Mouse (Mus musculus) myocyte (in vitro differentiated cells): ENCODE data around the gene Armh3. TPM values are rescaled to one million over a fixed set of nuclear protein-coding genes. Genes with fewer than 3 reads are reported as not detected.

Experiments used
- H3K27me3 ChIP-seq: one replicate; pipeline ENCODE4 v1.6.1; 2011; ENCODE audit not compliant: control insufficient read depth, insufficient read depth, insufficient read length
- H3K36me3 ChIP-seq: one replicate; pipeline ENCODE4 v1.6.1; 2011; ENCODE audit not compliant: control insufficient read depth, insufficient read depth
- H3K4me2 ChIP-seq: one replicate; pipeline ENCODE4 v1.6.1; 2011; ENCODE audit warnings: low read depth, control low read depth
- H3K4me3 ChIP-seq: one replicate; pipeline ENCODE4 v1.5.1; 2011; ENCODE audit warnings: mild to moderate bottlenecking, control low read depth, moderate library complexity
- H3K79me2 ChIP-seq: one replicate; pipeline ENCODE4 v1.6.1; 2011; ENCODE audit not compliant: control insufficient read depth, insufficient read depth
- H3ac ChIP-seq: one replicate; pipeline ENCODE4 v1.6.1; 2011; ENCODE audit not compliant: control insufficient read depth, insufficient read length
- CEBPB ChIP-seq: IDR thresholded peaks from 2 replicates; pipeline ENCODE4 v1.6.1; 2011; ENCODE audit warnings: mild to moderate bottlenecking, moderate library complexity; ENCODE audit not compliant: poor library complexity, insufficient read depth, severe bottlenecking
- E2F4 ChIP-seq: IDR thresholded peaks from one replicate; pipeline ENCODE4 v1.6.1; 2011; ENCODE audit warnings: mild to moderate bottlenecking, control low read depth, moderate library complexity; ENCODE audit not compliant: insufficient read depth
- MAX ChIP-seq: IDR thresholded peaks from one replicate; pipeline ENCODE4 v1.6.1; 2011; ENCODE audit warnings: low read depth, mild to moderate bottlenecking, control low read depth
- MYOD1 ChIP-seq, 3 experiments: IDR thresholded peaks; one replicate each; pipeline ENCODE4 v1.6.1; 2011; ENCODE audit warnings: control low read depth in 2 of 3, low read depth in 2 of 3, mild to moderate bottlenecking in 2 of 3, moderate library complexity in 1 of 3; ENCODE audit not compliant: insufficient read length in 2 of 3, control insufficient read depth in 1 of 3
- MYOG ChIP-seq, 3 experiments: IDR thresholded peaks; one replicate each; pipeline ENCODE4 v1.6.1; 2011; ENCODE audit warnings: control low read depth in 2 of 3, low read depth in 2 of 3, mild to moderate bottlenecking in 2 of 3; ENCODE audit not compliant: insufficient read length in 2 of 3, control insufficient read depth in 1 of 3, insufficient read depth in 1 of 3
- POLR2A ChIP-seq: IDR thresholded peaks from one replicate; pipeline ENCODE4 v1.6.1; 2011; ENCODE audit warnings: low read depth, mild to moderate bottlenecking, control low read depth, moderate library complexity; ENCODE audit not compliant: insufficient read length
- POLR2AphosphoS2 ChIP-seq: IDR thresholded peaks from one replicate; pipeline ENCODE4 v1.6.1; 2011; ENCODE audit warnings: low read depth, control low read depth; ENCODE audit not compliant: insufficient read length
- REST ChIP-seq: IDR thresholded peaks from one replicate; pipeline ENCODE4 v1.6.1; 2011; ENCODE audit warnings: mild to moderate bottlenecking, control low read depth, moderate library complexity; ENCODE audit not compliant: insufficient read depth, insufficient read length
- SRF ChIP-seq: IDR thresholded peaks from one replicate; pipeline ENCODE4 v1.6.1; 2011; ENCODE audit warnings: low read depth; ENCODE audit not compliant: control insufficient read depth, insufficient read length
- TCF12 ChIP-seq: IDR thresholded peaks from one replicate; pipeline ENCODE4 v1.6.1; 2011; ENCODE audit warnings: mild to moderate bottlenecking, control low read depth; ENCODE audit not compliant: poor library complexity, insufficient read depth, severe bottlenecking
- TCF3 ChIP-seq: IDR thresholded peaks from one replicate; pipeline ENCODE4 v1.6.1; 2011; ENCODE audit warnings: low read depth, control low read depth; ENCODE audit not compliant: insufficient read length
- USF1 ChIP-seq: IDR thresholded peaks from one replicate; pipeline ENCODE4 v1.6.1; 2011; ENCODE audit warnings: low read depth, mild to moderate bottlenecking, control low read depth, moderate library complexity
- polyA plus RNA-seq: library from polyadenylated mRNA; unstranded; fragments of >200 nt; fragmentation: generic; extraction: Trizol; gene quantifications from one replicate; pipeline ENCODE4 v1.2.1, GENCODE M21; 2012; ENCODE audit warnings: missing spikeins

The Armh3 gene
- polyA plus RNA-seq, 1 experiment, result 9.7 TPM

DNA sequence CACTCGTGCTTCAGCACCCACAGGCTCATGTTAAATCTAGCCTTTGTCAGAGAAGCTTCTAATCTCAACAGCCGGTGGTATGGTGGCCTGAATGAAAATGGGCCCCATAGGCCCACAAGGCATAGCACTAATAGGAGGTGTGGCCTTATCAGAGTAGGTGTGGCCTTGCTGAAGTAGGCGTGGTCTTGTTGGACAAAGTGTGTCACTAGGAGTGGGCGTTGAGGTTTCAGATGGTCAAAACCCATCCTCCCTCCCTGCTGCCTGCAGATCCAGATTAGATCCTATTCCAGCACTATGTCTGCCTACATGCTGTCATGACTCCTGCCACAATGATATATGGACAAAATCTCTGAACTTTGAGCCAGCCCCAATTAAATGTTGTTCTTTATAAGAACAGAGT, 54.5 kb downstream of the Armh3 start:
- Histone ChIP-seq H3K4me3 (no peak overlapping the region), H3K27me3 (no peaks in the 10 kb centered on the region), H3K36me3 (peaks cover 20% of the 10 kb centered on the region), H3K79me2 (no peaks in the 10 kb centered on the region), H3ac (no peak overlapping the region), H3K4me2 (no peak overlapping the region)
- TF ChIP-seq POLR2AphosphoS2 (no peak), REST (no peak), MAX (no peak), USF1 (no peak), TCF3 (no peak), TCF12 (no peak), SRF (no peak), CEBPB (no peak), MYOD1 (IDR thresholded peaks at IDR 0.05; ENCODE audit: control insufficient read depth in 1 of 3, insufficient read length in 2 of 3, low read depth in 2 of 3) (no peak), E2F4 (no peak), MYOG (IDR thresholded peaks at IDR 0.05; ENCODE audit: control insufficient read depth in 1 of 3, insufficient read depth in 1 of 3, insufficient read length in 2 of 3, low read depth in 2 of 3) (no peak), POLR2A (no peak)

- Histone ChIP-seq H3K36me3 (peaks cover 14% of the 10 kb centered on the region), H3K4me3 (no peak overlapping the region), H3K4me2 (no peak overlapping the region), H3K27me3 (no peaks in the 10 kb centered on the region), H3ac (no peak overlapping the region), H3K79me2 (no peaks in the 10 kb centered on the region)
- TF ChIP-seq MAX (no peak), POLR2AphosphoS2 (no peak), MYOD1 (IDR thresholded peaks at IDR 0.05; ENCODE audit: control insufficient read depth in 1 of 3, insufficient read length in 2 of 3, low read depth in 2 of 3) (no peak), CEBPB (no peak), POLR2A (no peak), TCF12 (no peak), TCF3 (no peak), REST (no peak)
These were observed 60.2 kb downstream of the Armh3 start for GRCm38 (mm10) chr19:45938064-45938463.

DNA sequence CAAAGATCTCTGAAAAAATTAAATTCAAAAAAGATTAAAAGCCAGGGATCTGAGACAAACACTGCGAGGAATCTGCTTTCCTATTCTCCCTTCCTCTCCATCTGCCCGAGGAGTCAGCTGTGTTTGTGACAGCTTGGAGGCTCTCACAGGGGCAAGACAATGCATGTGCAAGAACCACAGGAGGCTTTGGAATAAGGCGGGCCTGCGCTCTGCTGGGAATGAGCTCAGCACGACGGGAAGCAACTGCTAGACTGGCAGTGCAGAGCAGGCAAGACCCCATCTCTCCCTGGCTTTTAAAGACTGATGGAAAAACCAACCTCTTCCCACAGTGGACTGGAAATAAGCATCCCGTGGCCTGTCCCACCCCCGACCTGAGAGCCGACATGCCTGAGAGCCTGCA, 60.8 kb downstream of the Armh3 start:
- no peak overlapping the region for H3ac ChIP-seq
- no peaks in the 10 kb centered on the region for H3K27me3 ChIP-seq
- no peak overlapping the region for H3K4me2 ChIP-seq
- H3K79me2 ChIP-seq, result no peaks in the 10 kb centered on the region
- TF ChIP-seq CEBPB (no peak), POLR2AphosphoS2 (no peak), POLR2A (no peak), MYOD1 (IDR thresholded peaks at IDR 0.05; ENCODE audit: control insufficient read depth in 1 of 3, insufficient read length in 2 of 3, low read depth in 2 of 3) (no peak), SRF (no peak), TCF3 (no peak)
- H3K36me3 ChIP-seq, result peaks cover 15% of the 10 kb centered on the region
- no peak overlapping the region for H3K4me3 ChIP-seq

DNA sequence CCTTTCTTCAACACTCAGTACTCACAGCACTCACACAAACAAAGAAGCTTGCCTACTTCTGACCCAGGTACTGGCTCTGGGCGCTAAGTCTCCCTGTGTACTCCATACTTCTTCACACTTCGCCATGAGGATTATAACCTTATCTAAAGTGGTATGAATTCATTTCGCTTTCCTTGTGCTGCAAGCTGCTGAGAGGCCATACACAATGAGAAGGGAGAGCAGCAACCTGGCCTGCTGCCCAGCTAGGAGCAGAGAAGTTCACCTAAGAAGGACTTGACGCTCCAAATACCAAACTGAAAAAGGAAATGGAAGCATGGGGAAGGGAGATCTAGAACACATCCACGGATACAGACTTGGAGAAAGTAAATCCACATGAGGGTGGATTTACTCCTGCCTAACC, 71.1 kb downstream of the Armh3 start:
- Histone ChIP-seq H3K79me2 (no peaks in the 10 kb centered on the region), H3K27me3 (no peaks in the 10 kb centered on the region), H3K4me2 (no peak overlapping the region), H3K4me3 (no peak overlapping the region), H3ac (no peak overlapping the region), H3K36me3 (peaks cover 12% of the 10 kb centered on the region)
- TF ChIP-seq CEBPB, result no peak
- TF ChIP-seq MYOD1 (IDR thresholded peaks at IDR 0.05; ENCODE audit: control insufficient read depth in 1 of 3, insufficient read length in 2 of 3, low read depth in 2 of 3), result no peak
- no peak for TF ChIP-seq MAX
- TF ChIP-seq TCF12, result no peak
- no peak for TF ChIP-seq E2F4
- TF ChIP-seq POLR2AphosphoS2, result no peak
- no peak for TF ChIP-seq TCF3
- no peak for TF ChIP-seq REST
- TF ChIP-seq USF1, result no peak
- TF ChIP-seq SRF, result no peak
- no peak for TF ChIP-seq POLR2A
- no peak for TF ChIP-seq MYOG (IDR thresholded peaks at IDR 0.05; ENCODE audit: control insufficient read depth in 1 of 3, insufficient read depth in 1 of 3, insufficient read length in 2 of 3, low read depth in 2 of 3)

- TF ChIP-seq REST (no peak), POLR2A (no peak), USF1 (no peak), MYOG (IDR thresholded peaks at IDR 0.05; ENCODE audit: control insufficient read depth in 1 of 3, insufficient read depth in 1 of 3, insufficient read length in 2 of 3, low read depth in 2 of 3) (no peak), MYOD1 (IDR thresholded peaks at IDR 0.05; ENCODE audit: control insufficient read depth in 1 of 3, insufficient read length in 2 of 3, low read depth in 2 of 3) (no peak), CEBPB (no peak), POLR2AphosphoS2 (no peak), TCF12 (no peak), E2F4 (no peak), MAX (no peak), TCF3 (no peak), SRF (no peak)
- Histone ChIP-seq H3K79me2 (no peaks in the 10 kb centered on the region), H3K4me3 (no peak overlapping the region), H3K4me2 (no peak overlapping the region), H3ac (no peak overlapping the region), H3K27me3 (no peaks in the 10 kb centered on the region), H3K36me3 (peaks cover 3% of the 10 kb centered on the region)
These were observed 71.9 kb downstream of the Armh3 start for GRCm38 (mm10) chr19:45926342-45926741.
